Mouse (Mus musculus) myocyte (in vitro differentiated cells): ENCODE data around the gene Tnrc18. TPM values are rescaled to one million over a fixed set of nuclear protein-coding genes. Genes with fewer than 3 reads are reported as not detected.

Source experiments
- H3K27me3 ChIP-seq: one replicate; pipeline ENCODE4 v1.6.1; 2011; ENCODE audit not compliant: control insufficient read depth, insufficient read depth, insufficient read length
- H3K36me3 ChIP-seq: one replicate; pipeline ENCODE4 v1.6.1; 2011; ENCODE audit not compliant: control insufficient read depth, insufficient read depth
- H3K4me2 ChIP-seq: one replicate; pipeline ENCODE4 v1.6.1; 2011; ENCODE audit warnings: low read depth, control low read depth
- H3K4me3 ChIP-seq: one replicate; pipeline ENCODE4 v1.5.1; 2011; ENCODE audit warnings: mild to moderate bottlenecking, control low read depth, moderate library complexity
- H3K79me2 ChIP-seq: one replicate; pipeline ENCODE4 v1.6.1; 2011; ENCODE audit not compliant: control insufficient read depth, insufficient read depth
- H3ac ChIP-seq: one replicate; pipeline ENCODE4 v1.6.1; 2011; ENCODE audit not compliant: control insufficient read depth, insufficient read length
- CEBPB ChIP-seq: IDR thresholded peaks from 2 replicates; pipeline ENCODE4 v1.6.1; 2011; ENCODE audit warnings: mild to moderate bottlenecking, moderate library complexity; ENCODE audit not compliant: poor library complexity, insufficient read depth, severe bottlenecking
- E2F4 ChIP-seq: IDR thresholded peaks from one replicate; pipeline ENCODE4 v1.6.1; 2011; ENCODE audit warnings: mild to moderate bottlenecking, control low read depth, moderate library complexity; ENCODE audit not compliant: insufficient read depth
- MAX ChIP-seq: IDR thresholded peaks from one replicate; pipeline ENCODE4 v1.6.1; 2011; ENCODE audit warnings: low read depth, mild to moderate bottlenecking, control low read depth
- MYOD1 ChIP-seq, 3 experiments: IDR thresholded peaks; one replicate each; pipeline ENCODE4 v1.6.1; 2011; ENCODE audit warnings: control low read depth in 2 of 3, low read depth in 2 of 3, mild to moderate bottlenecking in 2 of 3, moderate library complexity in 1 of 3; ENCODE audit not compliant: insufficient read length in 2 of 3, control insufficient read depth in 1 of 3
- MYOG ChIP-seq, 3 experiments: IDR thresholded peaks; one replicate each; pipeline ENCODE4 v1.6.1; 2011; ENCODE audit warnings: control low read depth in 2 of 3, low read depth in 2 of 3, mild to moderate bottlenecking in 2 of 3; ENCODE audit not compliant: insufficient read length in 2 of 3, control insufficient read depth in 1 of 3, insufficient read depth in 1 of 3
- POLR2A ChIP-seq: IDR thresholded peaks from one replicate; pipeline ENCODE4 v1.6.1; 2011; ENCODE audit warnings: low read depth, mild to moderate bottlenecking, control low read depth, moderate library complexity; ENCODE audit not compliant: insufficient read length
- POLR2AphosphoS2 ChIP-seq: IDR thresholded peaks from one replicate; pipeline ENCODE4 v1.6.1; 2011; ENCODE audit warnings: low read depth, control low read depth; ENCODE audit not compliant: insufficient read length
- REST ChIP-seq: IDR thresholded peaks from one replicate; pipeline ENCODE4 v1.6.1; 2011; ENCODE audit warnings: mild to moderate bottlenecking, control low read depth, moderate library complexity; ENCODE audit not compliant: insufficient read depth, insufficient read length
- SRF ChIP-seq: IDR thresholded peaks from one replicate; pipeline ENCODE4 v1.6.1; 2011; ENCODE audit warnings: low read depth; ENCODE audit not compliant: control insufficient read depth, insufficient read length
- TCF12 ChIP-seq: IDR thresholded peaks from one replicate; pipeline ENCODE4 v1.6.1; 2011; ENCODE audit warnings: mild to moderate bottlenecking, control low read depth; ENCODE audit not compliant: poor library complexity, insufficient read depth, severe bottlenecking
- TCF3 ChIP-seq: IDR thresholded peaks from one replicate; pipeline ENCODE4 v1.6.1; 2011; ENCODE audit warnings: low read depth, control low read depth; ENCODE audit not compliant: insufficient read length
- USF1 ChIP-seq: IDR thresholded peaks from one replicate; pipeline ENCODE4 v1.6.1; 2011; ENCODE audit warnings: low read depth, mild to moderate bottlenecking, control low read depth, moderate library complexity
- polyA plus RNA-seq: library from polyadenylated mRNA; unstranded; fragments of >200 nt; fragmentation: generic; extraction: Trizol; gene quantifications from one replicate; pipeline ENCODE4 v1.2.1, GENCODE M21; 2012; ENCODE audit warnings: missing spikeins

The Tnrc18 gene
- polyA plus RNA-seq, 1 experiment, result 26.2 TPM

- Histone ChIP-seq H3K4me3 (peak overlapping the region; percentile 99), H3ac (peak overlapping the region; percentile 1), H3K36me3 (no peaks in the 10 kb centered on the region), H3K4me2 (peak overlapping the region; percentile 98), H3K27me3 (no peaks in the 10 kb centered on the region), H3K79me2 (peaks cover 23% of the 10 kb centered on the region)
- TF ChIP-seq MYOD1 (IDR thresholded peaks at IDR 0.05; ENCODE audit: control insufficient read depth in 1 of 3, insufficient read length in 2 of 3, low read depth in 2 of 3), result peak in 1 of 3 experiments; percentile 6
- peak; percentile 87 for TF ChIP-seq POLR2A
- no peak for TF ChIP-seq TCF12
- TF ChIP-seq USF1, result peak; percentile 77
- peak; percentile 77 for TF ChIP-seq POLR2AphosphoS2
- peak; percentile 50 for TF ChIP-seq MAX
- peak in 1 of 3 experiments; percentile 42 for TF ChIP-seq MYOG (IDR thresholded peaks at IDR 0.05; ENCODE audit: control insufficient read depth in 1 of 3, insufficient read depth in 1 of 3, insufficient read length in 2 of 3, low read depth in 2 of 3)
- TF ChIP-seq E2F4, result no peak
- TF ChIP-seq SRF, result peak; percentile 95
Measured at GRCm38 (mm10) chr5:142823096-142824062, 5.9 kb upstream of the Tnrc18 start.

GRCm38 (mm10) chr5:142822286-142823095 lies 5.0 kb upstream of the Tnrc18 start:
- H3K4me2 ChIP-seq, result peak overlapping the region; percentile 98
- TF ChIP-seq MYOD1 (IDR thresholded peaks at IDR 0.05; ENCODE audit: control insufficient read depth in 1 of 3, insufficient read length in 2 of 3, low read depth in 2 of 3) (peak in 2 of 3 experiments; percentile 65 to 77), MYOG (IDR thresholded peaks at IDR 0.05; ENCODE audit: control insufficient read depth in 1 of 3, insufficient read depth in 1 of 3, insufficient read length in 2 of 3, low read depth in 2 of 3) (peak in 1 of 3 experiments; percentile 63), USF1 (no peak), MAX (no peak), REST (no peak), TCF12 (peak; percentile 11)
- H3ac ChIP-seq, result peak overlapping the region; percentile 1
- H3K27me3 ChIP-seq, result no peaks in the 10 kb centered on the region
- peaks cover 23% of the 10 kb centered on the region for H3K79me2 ChIP-seq
- H3K4me3 ChIP-seq, result peak overlapping the region; percentile 99
- H3K36me3 ChIP-seq, result no peaks in the 10 kb centered on the region

GRCm38 (mm10) chr5:142821974-142822285 lies 4.5 kb upstream of the Tnrc18 start:
- Histone ChIP-seq H3K36me3 (no peaks in the 10 kb centered on the region), H3K79me2 (peaks cover 24% of the 10 kb centered on the region), H3K4me3 (peak overlapping the region; percentile 99), H3ac (peak overlapping the region; percentile 1), H3K4me2 (peak overlapping the region; percentile 98), H3K27me3 (no peaks in the 10 kb centered on the region)
- TF ChIP-seq CEBPB (no peak), POLR2A (no peak), REST (no peak), TCF12 (no peak), USF1 (no peak)

- H3K4me3 ChIP-seq, result peak overlapping the region; percentile 99
- no peaks in the 10 kb centered on the region for H3K27me3 ChIP-seq
- peak overlapping the region; percentile 96 for H3ac ChIP-seq
- TF ChIP-seq MYOD1 (IDR thresholded peaks at IDR 0.05; ENCODE audit: control insufficient read depth in 1 of 3, insufficient read length in 2 of 3, low read depth in 2 of 3), result peak in 2 of 3 experiments; percentile 63 to 78
- TF ChIP-seq MYOG (IDR thresholded peaks at IDR 0.05; ENCODE audit: control insufficient read depth in 1 of 3, insufficient read depth in 1 of 3, insufficient read length in 2 of 3, low read depth in 2 of 3), result peak in 2 of 3 experiments; percentile 77 to 87
- peak; percentile 94 for TF ChIP-seq POLR2AphosphoS2
- no peak for TF ChIP-seq CEBPB
- no peak for TF ChIP-seq TCF3
- TF ChIP-seq MAX, result no peak
- TF ChIP-seq REST, result no peak
- TF ChIP-seq E2F4, result no peak
- peak; percentile 93 for TF ChIP-seq POLR2A
- TF ChIP-seq SRF, result peak; percentile 17
- no peak for TF ChIP-seq USF1
- TF ChIP-seq TCF12, result peak; percentile 31
- peak overlapping the region; percentile 98 for H3K4me2 ChIP-seq
- H3K79me2 ChIP-seq, result peaks cover 29% of the 10 kb centered on the region
- no peaks in the 10 kb centered on the region for H3K36me3 ChIP-seq
Measured at GRCm38 (mm10) chr5:142821266-142821973, 4.0 kb upstream of the Tnrc18 start.
